Mouse (Mus musculus): ENCODE results near the gene Rnf43. TPM values are rescaled to one million over a fixed set of nuclear protein-coding genes. Genes with fewer than 3 reads are reported as not detected.
A peak's percentile ranks its signal among the peaks of the same experiment; 100 is the strongest.

Rnf43 gene
- polyA plus RNA-seq, 1 experiment from 2014 or later = 1.5 TPM

GRCm38 (mm10) chr11:87662822-87663221 lies 300 bp downstream of the Rnf43 start:
- H3K4me3 ChIP-seq = peak overlapping the region; percentile 35
- peaks cover 21% of the 10 kb centered on the region for H3K27me3 ChIP-seq
- WGBS = 13% methylated on average over 14 of the region's 14 CpGs
- peak overlapping the region; percentile 54 for H3K4me2 ChIP-seq (replicated peaks)
- no peaks in the 10 kb centered on the region for H3K36me3 ChIP-seq
- no peak overlapping the region for H3K27ac ChIP-seq (replicated peaks)
- no peaks in the 10 kb centered on the region for H3K9me3 ChIP-seq
- H3K4me1 ChIP-seq = peaks cover 8% of the 10 kb centered on the region
- no peak for ATAC-seq (ENCODE audit: low FRiP score, low read depth)
- H3K9ac ChIP-seq (replicated peaks) = no peak overlapping the region

- no peak overlapping the region for H3K4me2 ChIP-seq (replicated peaks)
- peaks cover 8% of the 10 kb centered on the region for H3K4me1 ChIP-seq
- H3K4me3 ChIP-seq = no peak overlapping the region
- no peak overlapping the region for H3K27ac ChIP-seq (replicated peaks)
- H3K27me3 ChIP-seq = peaks cover 21% of the 10 kb centered on the region
- 80% methylated on average over 6 of the region's 6 CpGs for WGBS
- no peak overlapping the region for H3K9ac ChIP-seq (replicated peaks)
- H3K9me3 ChIP-seq = no peaks in the 10 kb centered on the region
- ATAC-seq (ENCODE audit: low FRiP score, low read depth) = no peak
- no peaks in the 10 kb centered on the region for H3K36me3 ChIP-seq
Observed at GRCm38 (mm10) chr11:87663948-87664347, 1.4 kb downstream of the Rnf43 start.

GRCm38 (mm10) chr11:87664521-87664920 lies 2.0 kb downstream of the Rnf43 start:
- Histone ChIP-seq H3K4me2 (replicated peaks) (no peak overlapping the region), H3K9me3 (no peaks in the 10 kb centered on the region), H3K9ac (replicated peaks) (no peak overlapping the region), H3K4me3 (no peak overlapping the region), H3K36me3 (no peaks in the 10 kb centered on the region), H3K27me3 (peaks cover 21% of the 10 kb centered on the region), H3K27ac (replicated peaks) (no peak overlapping the region), H3K4me1 (peaks cover 8% of the 10 kb centered on the region)
- whole genome bisulfite sequencing = 85% methylated on average over 12 of the region's 12 CpGs
- ATAC-seq (ENCODE audit: low FRiP score, low read depth) = no peak

GRCm38 (mm10) chr11:87665224-87665623 lies 2.7 kb downstream of the Rnf43 start:
- no peaks in the 10 kb centered on the region for H3K9me3 ChIP-seq
- no peak overlapping the region for H3K4me3 ChIP-seq
- no peaks in the 10 kb centered on the region for H3K36me3 ChIP-seq
- H3K9ac ChIP-seq (replicated peaks) = no peak overlapping the region
- peaks cover 21% of the 10 kb centered on the region for H3K27me3 ChIP-seq
- H3K4me1 ChIP-seq = peaks cover 8% of the 10 kb centered on the region
- H3K27ac ChIP-seq (replicated peaks) = no peak overlapping the region
- 67% methylated on average over 6 of the region's 6 CpGs for WGBS
- no peak overlapping the region for H3K4me2 ChIP-seq (replicated peaks)
- ATAC-seq (ENCODE audit: low FRiP score, low read depth) = no peak

- ATAC-seq (ENCODE audit: low FRiP score, low read depth) = no peak
- Histone ChIP-seq H3K4me2 (replicated peaks) (no peak overlapping the region), H3K9ac (replicated peaks) (no peak overlapping the region), H3K27ac (replicated peaks) (no peak overlapping the region), H3K36me3 (no peaks in the 10 kb centered on the region), H3K4me1 (peaks cover 8% of the 10 kb centered on the region), H3K27me3 (peaks cover 21% of the 10 kb centered on the region), H3K9me3 (no peaks in the 10 kb centered on the region), H3K4me3 (no peak overlapping the region)
- WGBS = 75% methylated on average over 2 of the region's 2 CpGs
Observed at GRCm38 (mm10) chr11:87665658-87666057, 3.1 kb downstream of the Rnf43 start.

- Histone ChIP-seq H3K9me3 (no peaks in the 10 kb centered on the region), H3K4me1 (peaks cover 8% of the 10 kb centered on the region), H3K4me3 (no peak overlapping the region), H3K27ac (replicated peaks) (no peak overlapping the region), H3K4me2 (replicated peaks) (no peak overlapping the region), H3K27me3 (peaks cover 21% of the 10 kb centered on the region), H3K36me3 (no peaks in the 10 kb centered on the region), H3K9ac (replicated peaks) (no peak overlapping the region)
- 80% methylated on average over 12 of the region's 12 CpGs for WGBS
- no peak for ATAC-seq (ENCODE audit: low FRiP score, low read depth)
Observed at GRCm38 (mm10) chr11:87666256-87667035, 3.9 kb downstream of the Rnf43 start.

- Histone ChIP-seq H3K4me1 (peaks cover 7% of the 10 kb centered on the region), H3K4me2 (replicated peaks) (no peak overlapping the region), H3K9ac (replicated peaks) (no peak overlapping the region), H3K4me3 (no peak overlapping the region), H3K9me3 (no peaks in the 10 kb centered on the region), H3K27ac (replicated peaks) (no peak overlapping the region), H3K27me3 (peaks cover 21% of the 10 kb centered on the region), H3K36me3 (no peaks in the 10 kb centered on the region)
- 71% methylated on average over 4 of the region's 4 CpGs for WGBS
- no peak for ATAC-seq (ENCODE audit: low FRiP score, low read depth)
Observed at GRCm38 (mm10) chr11:87667107-87668090, 4.9 kb downstream of the Rnf43 start.

- no peaks in the 10 kb centered on the region for H3K9me3 ChIP-seq
- no peak overlapping the region for H3K4me3 ChIP-seq
- no peak overlapping the region for H3K27ac ChIP-seq (replicated peaks)
- H3K9ac ChIP-seq (replicated peaks) = no peak overlapping the region
- H3K36me3 ChIP-seq = no peaks in the 10 kb centered on the region
- WGBS = 97% methylated on average over 1 of the region's 1 CpGs
- H3K27me3 ChIP-seq = no peaks in the 10 kb centered on the region
- H3K4me1 ChIP-seq = no peaks in the 10 kb centered on the region
- ATAC-seq (ENCODE audit: low FRiP score, low read depth) = no peak
- H3K4me2 ChIP-seq (replicated peaks) = no peak overlapping the region
Observed at GRCm38 (mm10) chr11:87673282-87673681, 10.8 kb downstream of the Rnf43 start.

GRCm38 (mm10) chr11:87675606-87676005 lies 13.1 kb downstream of the Rnf43 start:
- 92% methylated on average over 6 of the region's 6 CpGs for WGBS
- Histone ChIP-seq H3K4me1 (no peaks in the 10 kb centered on the region), H3K9me3 (no peaks in the 10 kb centered on the region), H3K4me3 (no peak overlapping the region), H3K4me2 (replicated peaks) (no peak overlapping the region), H3K9ac (replicated peaks) (no peak overlapping the region), H3K27ac (replicated peaks) (no peak overlapping the region), H3K27me3 (no peaks in the 10 kb centered on the region), H3K36me3 (no peaks in the 10 kb centered on the region)
- ATAC-seq (ENCODE audit: low FRiP score, low read depth) = no peak

- 33% methylated on average over 5 of the region's 5 CpGs for WGBS
Observed at GRCm38 (mm10) chr11:87677756-87678155, 15.2 kb downstream of the Rnf43 start.

GRCm38 (mm10) chr11:87678545-87678944 lies 16.0 kb downstream of the Rnf43 start:
- Histone ChIP-seq H3K4me3 (no peak overlapping the region), H3K27ac (replicated peaks) (no peak overlapping the region), H3K9me3 (no peaks in the 10 kb centered on the region), H3K27me3 (no peaks in the 10 kb centered on the region), H3K4me2 (replicated peaks) (no peak overlapping the region), H3K9ac (replicated peaks) (no peak overlapping the region), H3K36me3 (no peaks in the 10 kb centered on the region), H3K4me1 (0 out of 2 replicates have a peak, but pooled peaks cover 4% of the 10 kb centered on the region)
- ATAC-seq (ENCODE audit: low FRiP score, low read depth) = no peak
- 87% methylated on average over 4 of the region's 4 CpGs for WGBS

More at GRCm38 (mm10) chr11:87677756-87678155, 15.2 kb downstream of the Rnf43 start:
- Histone ChIP-seq H3K27ac (replicated peaks) (no peak overlapping the region), H3K4me1 (no peaks in the 10 kb centered on the region), H3K27me3 (no peaks in the 10 kb centered on the region), H3K9ac (replicated peaks) (no peak overlapping the region), H3K4me2 (replicated peaks) (no peak overlapping the region), H3K4me3 (no peak overlapping the region), H3K36me3 (no peaks in the 10 kb centered on the region), H3K9me3 (no peaks in the 10 kb centered on the region)
- no peak for ATAC-seq (ENCODE audit: low FRiP score, low read depth)

GRCm38 (mm10) chr11:87678976-87679375 lies 16.5 kb downstream of the Rnf43 start:
- H3K9ac ChIP-seq (replicated peaks) = no peak overlapping the region
- no peak for ATAC-seq (ENCODE audit: low FRiP score, low read depth)
- no peaks in the 10 kb centered on the region for H3K36me3 ChIP-seq
- H3K4me2 ChIP-seq (replicated peaks) = no peak overlapping the region
- H3K9me3 ChIP-seq = no peaks in the 10 kb centered on the region
- H3K4me3 ChIP-seq = no peak overlapping the region
- H3K4me1 ChIP-seq = 0 out of 2 replicates have a peak, but pooled peaks cover 4% of the 10 kb centered on the region
- H3K27ac ChIP-seq (replicated peaks) = no peak overlapping the region
- 88% methylated on average over 7 of the region's 7 CpGs for WGBS
- H3K27me3 ChIP-seq = no peaks in the 10 kb centered on the region

All from midbrain, embryonic 12.5 days (tissue).